Mouse (Mus musculus) hindbrain, embryonic 12.5 days (tissue): ENCODE data around the gene Bcat2. TPM values are rescaled to one million over a fixed set of nuclear protein-coding genes. Genes with fewer than 3 reads are reported as not detected.
"Not testable (repeated sequence)": the region's sequence is repeated elsewhere in the genome, so short reads cannot be mapped to it uniquely, and the experiment has no call there.

Experiments
- ATAC-seq: fragments of 200-750 bp; cut with Nextera tagmentation; 2 replicates; pipeline ENCODE4 v1.8.0; 2017; ENCODE audit warnings: moderate TSS enrichment; ENCODE audit not compliant: low FRiP score
- H3K27ac ChIP-seq: fragments of 300-500 bp; sonication (generic); 2 replicates; pipeline ENCODE4 v1.5.1; 2016; ENCODE audit warnings: mild to moderate bottlenecking
- H3K27me3 ChIP-seq: fragments of 300-500 bp; sonication (generic); 2 replicates; pipeline ENCODE4 v1.6.1; 2016; ENCODE audit warnings: mild to moderate bottlenecking
- H3K36me3 ChIP-seq: fragments of 300-500 bp; sonication (generic); 2 replicates; pipeline ENCODE4 v1.6.1; 2016; ENCODE audit warnings: mild to moderate bottlenecking
- H3K4me1 ChIP-seq: fragments of 300-500 bp; sonication (generic); 2 replicates; pipeline ENCODE4 v1.6.1; 2016
- H3K4me2 ChIP-seq: fragments of 300-500 bp; sonication (generic); replicated peaks from 2 replicates; pipeline ENCODE4 v1.6.1; 2016; ENCODE audit warnings: mild to moderate bottlenecking
- H3K4me3 ChIP-seq: fragments of 300-500 bp; sonication (generic); 2 replicates; pipeline ENCODE4 v1.5.1; 2016; ENCODE audit warnings: mild to moderate bottlenecking
- H3K9ac ChIP-seq: fragments of 300-500 bp; sonication (generic); 2 replicates; pipeline ENCODE4 v1.6.1; 2016; ENCODE audit warnings: mild to moderate bottlenecking, moderate library complexity
- H3K9me3 ChIP-seq: fragments of 300-500 bp; sonication (generic); replicated peaks from 2 replicates; pipeline ENCODE4 v1.6.1; 2016; ENCODE audit warnings: mild to moderate bottlenecking
- WGBS: fragments of 180-500 bp; shearing (Covaris S2); methylation state at CpG from one replicate; pipeline ENCODE4 v1.1.7; 2016; 5-methylcytosine and 5-hydroxymethylcytosine counted together
- polyA plus RNA-seq: library from polyadenylated mRNA; unstranded; fragments of >200 nt; fragmentation: Nextera tagmentation; extraction: Ambion mirVana; gene quantifications from 2 replicates; pipeline ENCODE4 v1.2.1, GENCODE M21; 2016

Bcat2 gene
- polyA plus RNA-seq = 35.2 and 36.9 TPM in 2 replicates

DNA sequence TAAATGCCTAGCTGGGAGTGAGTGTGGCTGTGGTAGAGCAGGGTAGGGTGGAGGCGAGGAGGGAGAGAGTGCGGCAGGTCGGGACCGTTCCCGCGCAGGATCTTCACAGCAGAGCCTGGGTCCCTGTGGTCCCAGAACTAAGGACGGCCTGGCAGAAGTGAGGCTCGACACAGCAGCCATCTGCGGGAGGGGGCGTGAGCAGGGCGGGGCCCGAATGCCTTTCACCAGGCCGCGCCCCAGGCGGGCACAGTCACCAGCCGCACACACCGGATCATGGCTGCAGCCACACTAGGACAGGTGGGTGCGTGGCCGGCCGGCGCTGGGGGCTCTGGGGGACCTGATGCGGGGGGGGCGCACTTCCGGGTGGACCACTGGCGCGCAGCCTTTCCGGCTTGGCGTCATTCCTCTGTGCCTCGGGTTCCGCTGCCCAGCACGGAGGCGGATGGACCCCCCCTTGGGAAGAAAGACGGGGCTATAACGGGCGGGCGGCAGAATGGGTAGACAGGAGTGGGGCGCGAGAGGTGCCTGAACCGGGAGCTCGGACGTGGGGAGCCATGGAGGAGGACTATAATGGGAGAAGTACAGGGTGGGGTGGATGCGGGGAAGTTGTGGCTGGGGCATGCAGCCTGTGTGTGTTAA is at the start of gene Bcat2:
Bcat2 (plus strand) TSS at position 51 of the 639 bp plus-strand sequence.
- peak within 1 kb of the TSS; percentile 82 for H3K9ac ChIP-seq
- no peaks in the 10 kb centered on the region for H3K9me3 ChIP-seq
- peak within 1 kb of the TSS; percentile 61 for H3K4me3 ChIP-seq
- peak within 1 kb of the TSS; percentile 66 for H3K4me2 ChIP-seq
- H3K27ac ChIP-seq = peak within 1 kb of the TSS; percentile 85
- ATAC-seq = peak; percentile 72
- under 1% methylated on average over 42 of the region's 42 CpGs for WGBS
- H3K36me3 ChIP-seq = no peaks in the 10 kb centered on the region
- no peaks in the 10 kb centered on the region for H3K27me3 ChIP-seq
- peaks cover 30% of the 10 kb centered on the region for H3K4me1 ChIP-seq

DNA sequence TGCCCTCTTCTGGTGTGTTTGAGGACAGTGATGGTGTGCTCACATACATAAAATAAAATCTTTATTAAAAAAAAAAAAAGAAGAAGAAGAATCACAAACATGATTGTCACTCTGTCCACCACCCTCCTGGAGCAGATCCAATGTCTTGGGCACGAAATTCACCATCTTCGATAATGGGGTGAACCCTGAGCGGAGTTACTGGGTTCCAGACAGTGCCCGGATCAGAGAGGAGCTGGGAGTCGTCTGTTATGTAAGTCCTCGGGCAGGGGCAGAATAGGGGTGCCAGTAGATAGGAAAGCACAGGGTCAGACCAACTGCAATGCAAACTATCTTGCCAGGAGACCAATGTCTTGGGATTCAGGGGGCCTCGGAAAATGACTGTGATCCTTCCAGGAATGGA is 49.3 kb upstream of the Bcat2 start:
- Histone ChIP-seq H3K4me2 (no peak overlapping the region), H3K9me3 (no peaks in the 10 kb centered on the region), H3K36me3 (peaks cover 2% of the 10 kb centered on the region; the same call in 1 of the 2 replicates), H3K27ac (no peak overlapping the region), H3K4me1 (peaks cover 20% of the 10 kb centered on the region), H3K4me3 (no peak overlapping the region), H3K9ac (no peak overlapping the region), H3K27me3 (no peaks in the 10 kb centered on the region)
- WGBS = 95% methylated on average over 7 of the region's 7 CpGs
- ATAC-seq = no peak

DNA sequence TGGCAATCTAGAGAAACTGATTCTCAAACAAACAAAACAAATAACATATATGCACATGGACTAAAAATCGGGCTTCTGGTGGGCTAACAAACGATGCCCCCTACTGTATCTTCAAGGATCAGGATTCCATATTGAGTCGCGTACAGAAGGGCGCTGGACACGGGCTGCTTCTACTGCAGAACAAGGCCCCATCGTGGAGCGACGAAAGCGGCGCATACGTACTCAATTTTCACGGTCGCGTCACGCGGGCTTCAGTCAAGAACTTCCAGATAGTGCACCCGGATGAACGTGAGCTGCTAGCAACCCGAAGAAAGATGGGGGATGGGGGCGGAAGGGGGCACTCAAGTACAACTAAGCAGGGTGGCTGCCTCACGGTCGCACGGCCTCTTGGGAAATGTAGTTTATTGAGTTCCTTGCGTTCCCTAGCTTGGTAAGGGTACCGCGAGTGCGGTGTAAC is 48.2 kb upstream of the Bcat2 start:
- Histone ChIP-seq H3K27ac (peak overlapping the region; percentile 87), H3K4me2 (peak overlapping the region; percentile 56), H3K9ac (peak overlapping the region; percentile 64), H3K9me3 (no peaks in the 10 kb centered on the region), H3K4me3 (peak overlapping the region; percentile 46), H3K27me3 (no peaks in the 10 kb centered on the region), H3K36me3 (peaks cover 2% of the 10 kb centered on the region; the same call in 1 of the 2 replicates), H3K4me1 (peaks cover 21% of the 10 kb centered on the region)
- ATAC-seq = peak; percentile 60
- under 1% methylated on average over 28 of the region's 28 CpGs for WGBS

DNA sequence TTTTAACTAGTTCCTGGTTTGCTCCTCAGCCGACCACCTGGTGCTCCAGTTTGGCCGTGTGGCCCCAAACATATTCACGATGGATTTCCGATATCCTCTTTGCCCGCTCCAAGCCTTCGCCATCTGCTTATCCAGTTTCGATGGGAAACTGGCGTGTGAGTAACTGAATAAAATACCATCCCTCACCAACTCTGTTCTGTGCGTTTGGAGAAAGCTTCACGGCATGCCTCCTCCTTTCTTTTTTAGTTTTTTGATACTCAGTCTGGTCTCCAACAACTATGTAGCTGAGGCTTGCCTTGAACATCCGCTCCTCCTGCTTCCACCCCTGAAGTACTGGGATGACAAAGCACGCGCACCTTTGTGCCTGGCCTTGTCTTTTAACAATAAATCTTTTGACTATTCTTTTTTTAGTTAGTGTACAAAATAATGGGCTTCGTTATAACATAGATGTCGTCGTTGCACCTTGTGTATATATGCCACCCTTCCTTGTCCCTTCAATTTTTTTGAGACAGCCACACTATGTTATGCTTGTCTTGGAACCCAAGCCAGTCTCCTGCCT is 47.7 kb upstream of the Bcat2 start:
- no peak for ATAC-seq
- Histone ChIP-seq H3K9ac (no peak overlapping the region; the same call in 1 of the 2 replicates), H3K4me1 (peaks cover 21% of the 10 kb centered on the region), H3K27me3 (no peaks in the 10 kb centered on the region), H3K4me2 (peak overlapping the region; percentile 56), H3K36me3 (peaks cover 2% of the 10 kb centered on the region; the same call in 1 of the 2 replicates), H3K9me3 (no peaks in the 10 kb centered on the region), H3K4me3 (peak overlapping the region; percentile 46), H3K27ac (no peak overlapping the region)
- WGBS = 57% methylated on average over 16 of the region's 16 CpGs

DNA sequence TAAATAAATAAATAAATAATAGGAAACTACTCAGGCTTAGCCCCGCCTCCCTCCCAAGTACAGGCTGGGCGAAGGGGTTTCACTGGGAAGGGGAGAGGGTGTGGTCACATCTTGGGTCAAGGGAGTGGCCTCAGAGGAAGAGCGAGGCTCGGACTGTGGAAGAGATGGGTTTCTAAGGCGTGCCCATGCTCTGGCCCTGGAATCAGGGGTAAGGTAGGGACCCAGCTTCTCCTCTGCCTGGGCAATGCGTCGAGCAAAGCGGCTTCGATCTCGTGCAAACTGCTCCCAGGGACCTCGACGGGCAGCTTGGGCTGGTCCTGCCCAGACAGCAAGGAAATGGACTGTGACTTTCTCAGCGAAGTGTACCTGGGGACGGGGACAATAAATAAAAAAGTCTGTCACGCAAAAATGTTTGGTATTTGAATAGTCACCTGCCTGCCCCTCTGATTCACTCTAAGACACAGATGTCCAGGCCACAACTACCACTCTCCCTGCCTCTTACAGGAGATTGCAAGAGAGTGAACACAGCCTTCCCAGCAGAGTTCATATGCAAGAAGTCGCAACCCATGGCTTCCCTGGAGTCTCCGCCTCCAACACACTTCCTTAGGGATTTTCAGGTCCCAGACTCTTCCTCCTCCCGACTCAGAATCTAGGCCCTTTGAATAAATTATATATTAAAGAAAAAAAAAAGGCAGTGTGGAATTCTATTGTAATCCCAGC is 46.8 kb upstream of the Bcat2 start:
- H3K4me3 ChIP-seq = 0 out of 2 replicates have a peak overlapping the region, but pooled peaks have one; percentile 10
- no peak for ATAC-seq
- peaks cover 21% of the 10 kb centered on the region for H3K4me1 ChIP-seq
- H3K9ac ChIP-seq = no peak overlapping the region
- WGBS = 69% methylated on average over 18 of the region's 18 CpGs
- H3K27me3 ChIP-seq = no peaks in the 10 kb centered on the region
- H3K9me3 ChIP-seq = no peaks in the 10 kb centered on the region
- peaks cover 2% of the 10 kb centered on the region; the same call in 1 of the 2 replicates for H3K36me3 ChIP-seq
- no peak overlapping the region for H3K27ac ChIP-seq
- 0 out of 2 replicates have a peak overlapping the region, but pooled peaks have one; percentile 0 for H3K4me2 ChIP-seq

DNA sequence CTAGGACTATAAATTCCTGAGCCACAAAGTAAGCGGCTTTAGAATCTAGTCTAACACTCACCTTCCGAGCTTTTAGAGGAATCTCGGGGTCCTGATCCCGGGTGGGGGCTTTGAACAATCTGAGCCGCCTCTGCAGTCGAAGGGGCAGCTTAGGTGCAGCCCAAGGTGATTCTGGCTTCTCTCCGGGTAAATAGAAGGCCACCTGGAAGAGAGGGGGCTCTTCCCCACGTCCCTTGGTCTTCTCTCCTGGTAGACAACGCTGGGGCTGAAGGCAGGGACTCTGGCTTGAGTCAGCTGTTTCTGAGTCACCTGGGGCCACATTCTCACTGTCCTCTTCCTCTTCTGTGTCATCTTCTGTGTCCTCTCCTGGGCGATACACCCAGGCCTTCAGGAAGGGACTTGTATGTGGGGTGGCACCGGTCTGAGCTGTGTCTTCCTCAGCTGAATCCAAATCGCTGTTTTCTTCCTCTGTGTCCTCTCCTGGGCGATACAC is 46.2 kb upstream of the Bcat2 start:
- Histone ChIP-seq H3K36me3 (peaks cover 2% of the 10 kb centered on the region; the same call in 1 of the 2 replicates), H3K4me3 (0 out of 2 replicates have a peak overlapping the region, but pooled peaks have one; percentile 10), H3K4me1 (peaks cover 21% of the 10 kb centered on the region), H3K9ac (no peak overlapping the region), H3K4me2 (peak overlapping the region; percentile 0; the same call in 1 of the 2 replicates), H3K27ac (no peak overlapping the region), H3K27me3 (no peaks in the 10 kb centered on the region), H3K9me3 (no peaks in the 10 kb centered on the region)
- ATAC-seq = no peak
- WGBS = 85% methylated on average over 13 of the region's 13 CpGs

DNA sequence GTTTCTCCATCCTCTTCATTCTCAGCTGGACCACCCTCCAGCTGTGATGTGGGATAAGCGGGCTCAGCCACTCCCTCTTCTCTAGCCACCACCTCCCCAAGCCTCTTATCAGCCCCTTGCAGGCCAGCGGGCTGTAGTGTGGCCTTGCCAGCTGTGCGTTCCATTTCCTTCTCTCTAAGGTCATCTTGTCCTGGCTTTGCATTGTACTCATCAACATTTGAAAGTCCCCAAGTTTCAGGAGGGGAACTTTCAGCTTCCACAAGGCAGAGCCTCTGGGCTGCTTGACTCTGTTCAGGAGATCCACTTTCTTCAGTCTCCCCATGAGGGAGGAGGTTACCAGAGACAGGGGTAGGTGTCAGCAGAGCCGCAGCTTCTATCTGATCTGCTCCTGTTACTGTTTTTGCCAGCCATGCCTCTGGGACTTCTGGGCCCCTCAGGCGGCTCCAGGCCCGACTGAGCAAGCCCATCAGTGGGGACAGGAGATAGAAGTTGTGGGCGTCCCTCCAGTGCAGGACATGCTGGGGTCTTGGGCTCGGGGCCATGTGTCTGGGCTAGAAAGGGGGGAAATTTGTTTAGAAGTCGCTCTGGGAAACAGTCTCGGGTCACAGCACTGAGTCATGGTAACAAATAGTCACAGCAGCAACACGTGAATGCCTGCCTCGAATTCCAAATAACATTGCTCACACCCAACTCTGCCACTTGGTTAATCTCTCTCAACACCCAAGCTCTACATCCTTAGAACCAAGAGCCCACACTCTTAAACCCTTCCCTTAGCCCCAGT is 44.9 kb upstream of the Bcat2 start:
- peak overlapping the region; percentile 70 for H3K4me3 ChIP-seq
- WGBS = 28% methylated on average over 12 of the region's 12 CpGs
- ATAC-seq = no peak
- H3K9me3 ChIP-seq = no peaks in the 10 kb centered on the region
- peaks cover 25% of the 10 kb centered on the region for H3K4me1 ChIP-seq
- H3K4me2 ChIP-seq = peak overlapping the region; percentile 85
- H3K36me3 ChIP-seq = peaks cover 2% of the 10 kb centered on the region; the same call in 1 of the 2 replicates
- H3K27me3 ChIP-seq = peaks cover 3% of the 10 kb centered on the region; the same call in 1 of the 2 replicates
- H3K9ac ChIP-seq = peak overlapping the region; percentile 85
- H3K27ac ChIP-seq = peak overlapping the region; percentile 78; the same call in 1 of the 2 replicates

DNA sequence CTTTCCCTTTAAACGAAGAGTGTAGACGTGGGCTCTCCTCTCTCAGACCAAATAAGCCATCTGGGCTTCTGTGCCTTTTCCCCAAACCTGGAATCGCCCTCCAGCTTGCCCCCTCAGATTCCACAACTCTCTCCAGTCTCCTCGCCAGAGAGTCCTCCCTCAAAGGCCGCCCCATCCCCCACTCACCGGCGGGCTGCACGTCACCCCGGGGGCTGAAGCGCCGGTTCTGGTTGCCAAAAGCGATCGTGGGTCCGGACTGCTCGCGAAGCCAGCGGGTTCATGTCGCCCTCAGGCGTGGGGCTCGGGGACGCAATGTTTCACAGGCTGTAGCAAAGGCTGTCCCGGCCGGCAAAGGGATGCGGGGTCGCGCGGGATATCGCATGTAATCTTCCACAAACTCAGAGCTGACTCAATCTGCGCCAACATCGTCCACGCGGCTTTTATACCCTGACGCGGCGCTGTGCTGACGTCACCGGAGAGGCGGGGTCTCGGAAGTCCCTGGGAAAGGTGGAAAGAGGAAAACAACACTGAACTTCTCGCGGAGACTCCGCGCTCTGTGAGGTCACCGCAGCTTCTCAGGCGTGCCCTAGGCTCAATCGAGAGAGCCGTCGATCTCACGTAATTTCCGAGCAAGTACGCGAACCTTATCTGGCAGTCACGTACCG is 44.0 kb upstream of the Bcat2 start, which contains the start of the genes Ppp1r15a and Plekha4:
Ppp1r15a (minus strand) TSS at position 460 of the 665 bp plus-strand sequence.
Plekha4 (plus strand) TSS at position 522 of the 665 bp plus-strand sequence.
- under 1% methylated on average over 54 of the region's 54 CpGs for WGBS
- ATAC-seq = peak; percentile 78
- peaks cover 25% of the 10 kb centered on the region for H3K4me1 ChIP-seq
- H3K9me3 ChIP-seq = no peaks in the 10 kb centered on the region
- H3K4me2 ChIP-seq = peak within 1 kb of the TSS; percentile 85
- H3K36me3 ChIP-seq = peaks cover 2% of the 10 kb centered on the region; the same call in 1 of the 2 replicates
- peak within 1 kb of the TSS; percentile 70 for H3K4me3 ChIP-seq
- peak within 1 kb of the TSS; percentile 85 for H3K9ac ChIP-seq
- peak within 1 kb of the TSS; percentile 78 for H3K27ac ChIP-seq
- H3K27me3 ChIP-seq = peaks cover 3% of the 10 kb centered on the region; the same call in 1 of the 2 replicates

DNA sequence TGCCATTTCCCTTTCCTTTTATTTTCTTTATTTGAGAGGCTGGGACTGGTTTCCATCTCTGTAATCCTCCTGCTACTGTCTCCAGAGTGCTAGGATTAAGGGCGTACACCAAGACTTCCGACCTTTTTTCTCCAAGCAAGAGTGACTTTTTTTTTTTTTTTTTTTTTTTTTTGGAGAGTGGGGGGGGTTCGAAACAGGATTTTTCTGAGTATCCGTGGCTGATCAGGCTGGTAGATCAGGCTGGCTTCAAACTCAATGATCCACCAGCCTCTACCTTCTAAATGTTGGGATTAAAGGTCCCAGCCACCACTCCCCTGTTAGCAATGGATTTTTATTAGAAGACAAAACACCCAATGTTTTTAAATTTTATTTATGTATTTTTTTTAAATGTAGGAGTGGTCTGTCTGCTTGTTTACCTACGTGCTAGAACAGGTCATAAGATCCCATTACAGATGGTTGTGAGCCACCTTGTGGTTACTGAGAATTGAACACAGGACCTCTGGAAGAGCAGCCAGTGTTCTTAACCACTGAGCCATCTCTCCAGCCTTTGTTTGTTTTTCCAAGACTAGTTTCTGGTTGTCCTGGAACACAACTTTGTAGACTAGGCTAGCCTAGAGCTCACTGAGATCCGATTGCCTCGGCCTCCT is 43.4 kb upstream of the Bcat2 start:
- H3K4me1 ChIP-seq = peaks cover 25% of the 10 kb centered on the region
- peak; percentile 48; the same call in 1 of the 2 replicates for ATAC-seq
- peak overlapping the region; percentile 66 for H3K27ac ChIP-seq
- H3K4me3 ChIP-seq = peak overlapping the region; percentile 70
- H3K4me2 ChIP-seq = peak overlapping the region; percentile 85
- H3K9ac ChIP-seq = peak overlapping the region; percentile 85
- H3K9me3 ChIP-seq = no peaks in the 10 kb centered on the region
- 26% methylated on average over 7 of the region's 7 CpGs for WGBS
- H3K27me3 ChIP-seq = peaks cover 3% of the 10 kb centered on the region; the same call in 1 of the 2 replicates
- H3K36me3 ChIP-seq = peaks cover 2% of the 10 kb centered on the region; the same call in 1 of the 2 replicates

DNA sequence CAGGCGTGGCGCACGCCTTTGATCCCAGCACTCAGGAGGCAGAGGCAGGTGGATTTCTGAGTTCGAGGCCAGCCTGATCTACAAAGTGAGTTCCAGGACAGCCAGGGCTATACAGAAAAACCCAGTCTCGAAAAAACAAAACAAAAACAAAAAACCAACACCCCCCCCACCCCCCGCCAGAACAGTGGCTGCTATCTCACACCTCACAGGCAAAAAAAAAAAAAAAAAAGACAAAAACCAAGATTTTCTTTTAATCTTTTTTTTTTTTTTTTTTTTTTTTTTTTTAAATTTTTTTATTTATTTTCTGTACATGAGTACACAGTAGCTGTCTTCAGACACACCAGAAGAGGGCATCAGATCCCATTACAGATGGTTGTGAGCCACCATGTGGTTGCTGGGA is 42.8 kb upstream of the Bcat2 start:
- 89% methylated on average over 6 of the region's 6 CpGs for WGBS
- H3K27ac ChIP-seq, H3K36me3 ChIP-seq, H3K9ac ChIP-seq, H3K27me3 ChIP-seq, H3K4me2 ChIP-seq, H3K9me3 ChIP-seq, H3K4me3 ChIP-seq, ATAC-seq: not testable (repeated sequence)
- H3K4me1 ChIP-seq = peaks cover 25% of the 10 kb centered on the region
